Mouse (Mus musculus): ENCODE measurements around the gene Rad51b. TPM values are rescaled to one million over a fixed set of nuclear protein-coding genes. Genes with fewer than 3 reads are reported as not detected.

The Rad51b gene
- polyA plus RNA-seq, 1 experiment from 2014 or later, result 8.0 TPM

DNA sequence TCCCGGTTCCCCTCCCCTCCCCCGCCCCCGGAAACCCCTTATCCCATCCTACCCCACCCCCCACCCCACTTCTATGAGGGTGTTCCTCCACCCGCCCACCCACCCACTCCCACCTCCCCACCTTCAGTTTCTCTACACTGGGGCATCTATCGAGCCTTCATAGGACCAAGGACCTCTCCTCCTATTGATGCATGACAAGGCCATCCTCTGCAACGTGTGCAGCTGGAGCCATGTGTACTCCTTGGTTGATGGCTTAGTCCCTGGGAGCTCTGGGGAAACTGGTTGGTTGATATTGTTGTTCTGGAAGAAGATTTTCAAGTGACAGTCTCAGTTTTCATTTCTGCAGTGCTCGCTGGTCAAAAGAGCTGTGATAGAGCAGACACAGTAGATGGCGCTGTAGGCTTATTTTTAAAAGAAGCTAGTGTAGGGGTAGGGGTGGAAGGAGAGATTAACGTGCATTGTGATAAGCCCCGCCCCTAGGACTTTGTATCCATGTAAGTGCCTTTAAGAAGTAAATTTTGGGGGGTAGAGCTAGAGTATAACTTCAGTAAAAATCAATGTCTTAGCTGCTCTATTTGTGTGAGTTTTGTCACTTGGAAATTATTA lies 61.6 kb downstream of the Rad51b start:
- Histone ChIP-seq H3K4me1 (ENCODE audit: insufficient read depth) (peaks cover 16% of the 10 kb centered on the region; the same call in 1 of the 2 replicates), H3K27ac (ENCODE audit: low read depth) (no peak overlapping the region), H3K4me3 (ENCODE audit: low read depth, low read length) (no peak overlapping the region), H3K9ac (no peak overlapping the region), H3K27me3 (ENCODE audit: insufficient read depth, low read length) (no peaks in the 10 kb centered on the region), H3K36me3 (ENCODE audit: insufficient read depth) (no peaks in the 10 kb centered on the region), H3K9me3 (ENCODE audit: low read depth, low read length) (no peaks in the 10 kb centered on the region), H3K4me2 (no peak overlapping the region)
- DNase-seq, result peak; percentile 96
- TF ChIP-seq CTCF (IDR thresholded peaks at IDR 0.05; ENCODE audit: low read depth), result peak; percentile 76
- 20% methylated on average over 9 of the region's 10 CpGs for WGBS
- ATAC-seq (ENCODE audit: insufficient read depth), result peak; percentile 79

DNA sequence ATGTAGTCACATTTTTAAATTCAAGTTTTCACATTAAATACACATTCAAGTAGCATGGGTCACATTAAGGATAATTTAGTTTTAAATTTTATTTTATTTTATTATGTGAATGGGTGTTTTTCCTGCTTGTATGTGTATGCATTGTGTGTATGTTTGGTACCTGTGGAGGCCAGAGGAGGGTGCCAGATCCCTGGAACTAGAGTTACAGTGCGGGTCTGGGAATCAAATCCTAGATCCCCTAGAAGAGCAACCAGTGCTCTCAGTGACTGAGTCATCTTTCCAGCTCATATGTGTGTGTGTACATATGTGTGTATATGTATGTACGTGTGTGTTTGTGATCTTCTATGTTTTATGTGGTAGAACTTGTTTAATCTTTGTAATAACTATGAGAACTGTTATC lies 62.3 kb downstream of the Rad51b start:
- Histone ChIP-seq H3K27me3 (ENCODE audit: insufficient read depth, low read length) (no peaks in the 10 kb centered on the region), H3K36me3 (ENCODE audit: insufficient read depth) (no peaks in the 10 kb centered on the region), H3K9me3 (ENCODE audit: low read depth, low read length) (no peaks in the 10 kb centered on the region), H3K4me3 (ENCODE audit: low read depth, low read length) (no peak overlapping the region), H3K4me1 (ENCODE audit: insufficient read depth) (peaks cover 16% of the 10 kb centered on the region; the same call in 1 of the 2 replicates), H3K27ac (ENCODE audit: low read depth) (peak overlapping the region; percentile 31; the same call in 1 of the 2 replicates), H3K4me2 (no peak overlapping the region), H3K9ac (no peak overlapping the region)
- WGBS, result 89% methylated on average over 2 of the region's 2 CpGs
- TF ChIP-seq CTCF (IDR thresholded peaks at IDR 0.05; ENCODE audit: low read depth), result peak; percentile 44
- DNase-seq, result peak; percentile 28
- no peak for ATAC-seq (ENCODE audit: insufficient read depth)

DNA sequence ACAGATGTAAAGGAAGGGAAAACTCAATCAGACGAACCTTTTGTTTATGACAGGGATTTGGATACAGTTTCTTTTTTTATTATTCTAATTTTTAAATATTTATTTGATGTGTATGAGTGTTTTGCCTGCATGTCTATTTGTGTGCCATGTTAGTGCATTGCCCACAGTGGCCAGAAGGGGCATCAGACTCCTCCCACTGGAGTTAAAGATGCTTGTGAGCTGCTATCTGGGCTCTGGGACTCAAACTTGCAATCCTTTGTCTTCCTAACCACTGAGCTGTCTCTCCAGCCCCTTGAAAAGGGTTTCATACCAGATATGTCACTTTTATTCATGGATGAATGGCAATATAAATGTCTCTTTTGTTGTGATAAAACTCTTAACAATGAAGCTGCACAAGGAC lies 65.1 kb downstream of the Rad51b start:
- Histone ChIP-seq H3K36me3 (ENCODE audit: insufficient read depth) (no peaks in the 10 kb centered on the region), H3K9ac (no peak overlapping the region), H3K9me3 (ENCODE audit: low read depth, low read length) (peaks cover 2% of the 10 kb centered on the region; the same call in 1 of the 2 replicates), H3K4me3 (ENCODE audit: low read depth, low read length) (no peak overlapping the region), H3K4me2 (no peak overlapping the region), H3K4me1 (ENCODE audit: insufficient read depth) (no peaks in the 10 kb centered on the region), H3K27me3 (ENCODE audit: insufficient read depth, low read length) (no peaks in the 10 kb centered on the region), H3K27ac (ENCODE audit: low read depth) (no peak overlapping the region)
- DNase-seq (peak; percentile 76), ATAC-seq (ENCODE audit: insufficient read depth) (no peak)
- WGBS, result 37% methylated on average over 1 of the region's 1 CpGs
- peak; percentile 69 for TF ChIP-seq CTCF (IDR thresholded peaks at IDR 0.05; ENCODE audit: low read depth)

DNA sequence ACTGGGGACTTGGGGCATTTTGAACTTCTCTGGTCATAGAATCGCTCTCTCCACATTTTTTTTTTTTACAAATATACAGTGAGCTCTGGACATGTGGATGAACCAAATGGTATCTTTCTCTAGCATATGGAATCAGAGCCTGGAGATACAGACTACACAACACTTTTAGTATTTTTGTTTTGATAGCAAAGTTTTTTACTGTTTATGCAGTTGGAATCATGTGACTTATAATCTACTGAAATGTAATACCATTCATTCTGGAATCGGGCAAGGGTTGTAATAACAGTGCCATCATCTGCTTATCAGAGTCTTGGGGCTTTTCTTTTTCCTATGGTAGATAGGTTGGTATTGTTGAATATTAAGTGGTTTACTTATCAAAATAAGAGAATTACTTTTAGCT lies 67.2 kb downstream of the Rad51b start:
- no peak overlapping the region for H3K4me3 ChIP-seq (ENCODE audit: low read depth, low read length)
- no peak for TF ChIP-seq CTCF (IDR thresholded peaks at IDR 0.05; ENCODE audit: low read depth)
- DNase-seq, result no peak
- ATAC-seq (ENCODE audit: insufficient read depth), result no peak
- H3K4me1 ChIP-seq (ENCODE audit: insufficient read depth), result no peaks in the 10 kb centered on the region
- H3K27ac ChIP-seq (ENCODE audit: low read depth), result no peak overlapping the region; the same call in 1 of the 2 replicates
- H3K36me3 ChIP-seq (ENCODE audit: insufficient read depth), result no peaks in the 10 kb centered on the region
- 78% methylated on average over 2 of the region's 2 CpGs for WGBS
- H3K9ac ChIP-seq, result no peak overlapping the region
- H3K4me2 ChIP-seq, result no peak overlapping the region
- H3K27me3 ChIP-seq (ENCODE audit: insufficient read depth, low read length), result no peaks in the 10 kb centered on the region
- H3K9me3 ChIP-seq (ENCODE audit: low read depth, low read length), result peaks cover 3% of the 10 kb centered on the region; the same call in 1 of the 2 replicates

DNA sequence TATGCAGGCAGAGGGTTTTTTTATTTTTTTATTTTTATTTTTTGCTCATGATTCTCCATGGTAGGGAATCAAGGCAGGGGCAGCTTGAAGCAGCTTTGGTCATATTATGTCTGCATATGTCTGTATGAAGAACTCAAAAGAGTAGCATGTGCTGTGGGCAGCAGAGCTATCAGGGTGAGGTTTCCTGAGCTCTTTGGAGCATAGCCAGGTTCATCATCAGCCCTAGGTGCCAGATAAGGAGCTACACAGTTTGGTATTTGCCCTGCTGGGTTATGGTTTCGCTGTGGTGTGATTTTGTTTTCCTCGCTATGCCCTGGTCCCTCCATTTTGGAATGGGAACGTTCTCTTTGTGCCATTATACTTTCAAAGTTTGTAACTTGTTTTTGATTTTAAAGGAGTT lies 71.7 kb downstream of the Rad51b start:
- Histone ChIP-seq H3K4me2 (no peak overlapping the region), H3K9me3 (ENCODE audit: low read depth, low read length) (peaks cover 3% of the 10 kb centered on the region; the same call in 1 of the 2 replicates), H3K4me3 (ENCODE audit: low read depth, low read length) (no peak overlapping the region), H3K27ac (ENCODE audit: low read depth) (no peak overlapping the region), H3K27me3 (ENCODE audit: insufficient read depth, low read length) (no peaks in the 10 kb centered on the region), H3K4me1 (ENCODE audit: insufficient read depth) (no peaks in the 10 kb centered on the region; the same call in 1 of the 2 replicates), H3K36me3 (ENCODE audit: insufficient read depth) (no peaks in the 10 kb centered on the region), H3K9ac (no peak overlapping the region)
- DNase-seq (no peak), ATAC-seq (ENCODE audit: insufficient read depth) (no peak)
- no peak for TF ChIP-seq CTCF (IDR thresholded peaks at IDR 0.05; ENCODE audit: low read depth)
- WGBS, result 85% methylated on average over 3 of the region's 3 CpGs

DNA sequence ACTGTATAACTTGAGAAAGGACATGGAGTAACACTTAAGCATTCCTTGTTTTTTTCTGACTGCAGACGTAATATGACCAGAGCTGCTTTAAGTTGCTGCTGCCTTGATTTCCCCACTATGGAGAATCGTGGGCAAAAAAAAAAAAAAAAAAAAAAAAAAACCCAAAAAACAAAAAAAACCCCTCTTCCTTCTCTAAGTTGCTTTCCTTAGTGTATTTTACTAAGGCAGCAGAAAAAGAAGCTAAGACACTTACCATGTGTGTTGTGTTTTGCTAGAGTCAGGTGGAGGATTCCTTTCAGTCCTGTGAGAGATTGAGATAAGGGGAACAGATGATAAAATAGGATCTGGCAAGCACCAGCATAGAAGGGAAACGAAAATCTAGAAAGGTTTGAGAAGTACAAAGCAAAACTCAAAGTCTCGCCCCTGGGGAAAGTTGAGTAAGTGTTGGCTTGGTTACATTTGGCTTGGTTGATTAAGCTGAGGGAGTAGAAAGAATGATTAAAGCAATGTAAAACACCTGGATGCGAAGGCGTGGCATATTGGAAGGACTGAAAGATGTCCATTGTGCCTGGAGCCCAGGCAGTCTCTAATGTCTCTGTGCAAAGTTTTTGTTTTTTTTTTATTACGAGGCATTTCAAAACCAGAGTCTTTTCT lies 72.6 kb downstream of the Rad51b start:
- no peak overlapping the region for H3K4me2 ChIP-seq
- ATAC-seq (ENCODE audit: insufficient read depth), result no peak
- no peak for TF ChIP-seq CTCF (IDR thresholded peaks at IDR 0.05; ENCODE audit: low read depth)
- no peaks in the 10 kb centered on the region; the same call in 1 of the 2 replicates for H3K4me1 ChIP-seq (ENCODE audit: insufficient read depth)
- no peak overlapping the region for H3K9ac ChIP-seq
- no peak overlapping the region for H3K4me3 ChIP-seq (ENCODE audit: low read depth, low read length)
- DNase-seq, result no peak
- peaks cover 3% of the 10 kb centered on the region; the same call in 1 of the 2 replicates for H3K9me3 ChIP-seq (ENCODE audit: low read depth, low read length)
- H3K27ac ChIP-seq (ENCODE audit: low read depth), result no peak overlapping the region
- WGBS, result 74% methylated on average over 7 of the region's 7 CpGs
- H3K36me3 ChIP-seq (ENCODE audit: insufficient read depth), result no peaks in the 10 kb centered on the region
- H3K27me3 ChIP-seq (ENCODE audit: insufficient read depth, low read length), result no peaks in the 10 kb centered on the region

DNA sequence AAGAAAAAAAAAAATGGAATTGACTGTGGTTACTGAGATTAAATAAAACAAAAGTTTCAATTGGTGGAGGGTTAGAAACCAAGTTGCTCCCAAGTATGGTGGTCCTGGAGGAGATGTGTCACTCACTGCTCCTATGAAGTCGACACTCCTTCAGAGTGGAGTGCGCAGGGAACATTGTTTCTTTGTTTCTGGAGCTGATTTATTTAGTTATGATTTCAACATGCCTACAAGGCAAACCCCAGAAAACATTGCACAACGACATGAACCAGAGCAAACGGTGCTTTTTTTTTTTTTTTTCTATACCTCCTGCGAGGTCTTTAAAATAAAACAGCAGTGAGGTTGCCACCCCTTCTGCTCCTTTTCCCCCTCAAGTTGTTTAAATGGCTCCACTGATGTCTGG lies 75.6 kb downstream of the Rad51b start:
- TF ChIP-seq CTCF (IDR thresholded peaks at IDR 0.05; ENCODE audit: low read depth), result no peak
- 40% methylated on average over 5 of the region's 5 CpGs for WGBS
- Histone ChIP-seq H3K27me3 (ENCODE audit: insufficient read depth, low read length) (no peaks in the 10 kb centered on the region), H3K4me3 (ENCODE audit: low read depth, low read length) (no peak overlapping the region), H3K4me1 (ENCODE audit: insufficient read depth) (peaks cover under 1% of the 10 kb centered on the region; the same call in 1 of the 2 replicates), H3K4me2 (no peak overlapping the region), H3K9ac (no peak overlapping the region), H3K9me3 (ENCODE audit: low read depth, low read length) (no peaks in the 10 kb centered on the region), H3K27ac (ENCODE audit: low read depth) (no peak overlapping the region), H3K36me3 (ENCODE audit: insufficient read depth) (no peaks in the 10 kb centered on the region)
- peak; percentile 32 for DNase-seq
- no peak for ATAC-seq (ENCODE audit: insufficient read depth)

All from lung, embryonic 14.5 days (tissue).